21 mouse cellular contexts compared by ENCODE assay signal in genomic region chr16:39695855-39696254, GRCm38 (mm10).
"Had no signal": no experiment of that assay in that cellular context is flagged by ENCODE, and none has a peak within 500 bp of the region (broad histone marks: within the 10 kb centered on the region; RNA-seq: fewer than 3 reads in every experiment).

No protein-coding gene starts in this region.

- H3K27ac ChIP-seq: kidney, postnatal 0 days; layer of hippocampus, adult 2 months; limb, embryonic 10.5 days; limb, embryonic 13.5 days; liver, embryonic 12.5 days; liver, embryonic 15.5 days; stomach, postnatal 0 days had no signal

- H3K4me3 ChIP-seq: layer of hippocampus, adult 2 months; limb, embryonic 10.5 days; limb, embryonic 13.5 days; liver, embryonic 12.5 days; liver, embryonic 15.5 days had no signal

- H3K4me1 ChIP-seq: limb, embryonic 10.5 days; limb, embryonic 13.5 days; liver, embryonic 12.5 days; liver, embryonic 15.5 days had no signal

- H3K36me3 ChIP-seq: limb, embryonic 10.5 days; limb, embryonic 13.5 days; liver, embryonic 12.5 days; liver, embryonic 15.5 days had no signal

- H3K4me2 ChIP-seq: limb, embryonic 13.5 days; liver, embryonic 12.5 days; liver, embryonic 15.5 days; midbrain, embryonic 11.5 days had no signal

- DNase-seq: kidney, postnatal 25 days; layer of hippocampus, adult 9-11 months; liver; lung, adult 2 months; lung, postnatal 14 days; lung, postnatal 4 days; midbrain, embryonic 14.5 days; right cerebral cortex, adult 18-20 months; right cerebral cortex, postnatal 14 days; right cerebral cortex, postnatal 4 days; thymus, adult 2 months; thymus, postnatal 14 days; thymus, postnatal 4 days had no signal

- H3K9me3 ChIP-seq: limb, embryonic 10.5 days; limb, embryonic 13.5 days; liver, embryonic 12.5 days; liver, embryonic 15.5 days had no signal

- ATAC-seq: liver, embryonic 12.5 days had no signal

- H3K27me3 ChIP-seq: limb, embryonic 13.5 days; liver, embryonic 12.5 days; liver, embryonic 15.5 days had no signal

- H3K9ac ChIP-seq: limb, embryonic 13.5 days; liver, embryonic 12.5 days; liver, embryonic 15.5 days had no signal
